Mouse (Mus musculus): ENCODE data around the gene Trim34b. TPM values are rescaled to one million over a fixed set of nuclear protein-coding genes. Genes with fewer than 3 reads are reported as not detected.
"Not testable (repeated sequence)": the region's sequence is repeated elsewhere in the genome, so short reads cannot be mapped to it uniquely, and the experiment has no call there.

Gene Trim34b
- polyA plus RNA-seq (2014; fragmentation: Nextera tagmentation; extraction: Ambion mirVana) = not detected in 2 replicates

DNA sequence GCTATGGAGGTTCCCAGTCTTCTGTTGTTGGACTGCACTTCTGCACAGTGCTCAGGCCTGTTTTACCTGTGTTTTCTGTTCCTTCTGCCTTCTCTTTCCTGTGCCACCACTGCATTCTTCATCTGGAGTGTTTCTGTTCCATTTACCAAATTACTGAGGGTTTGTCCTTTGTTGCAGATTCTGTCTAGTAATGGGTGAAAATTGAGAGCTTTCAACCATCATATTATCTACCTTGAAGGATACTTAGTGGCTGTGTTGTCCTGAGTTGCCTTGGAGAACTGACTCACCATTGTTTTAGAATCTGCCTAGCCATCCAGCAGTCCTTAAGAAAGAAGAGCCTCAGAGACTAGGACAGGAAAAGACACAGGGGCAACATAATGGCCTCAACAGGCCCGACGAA, at the start of gene Trim34b:
Trim34b (plus strand) TSS at position 301 of the 400 bp plus-strand sequence.
- DNase-seq (ENCODE audit: low spot score); ATAC-seq (ENCODE audit: insufficient number of reproducible peaks, low FRiP score, low TSS enrichment, low read depth); H3K4me1 ChIP-seq (ENCODE audit: control insufficient read depth, insufficient read depth, low read length); H3K27ac ChIP-seq (replicated peaks; ENCODE audit: low read depth, low read length); H3K4me3 ChIP-seq (ENCODE audit: low read depth, low read length); H3K9me3 ChIP-seq (ENCODE audit: control insufficient read depth, low read length); H3K36me3 ChIP-seq (ENCODE audit: control insufficient read depth, insufficient read depth, low read length); H3K9ac ChIP-seq (ENCODE audit: low read length); H3K4me2 ChIP-seq (ENCODE audit: low read depth, severe bottlenecking); H3K27me3 ChIP-seq (ENCODE audit: control insufficient read depth, insufficient read depth, low read length): not testable (repeated sequence)
- WGBS = 89% methylated on average over 2 of the region's 2 CpGs

DNA sequence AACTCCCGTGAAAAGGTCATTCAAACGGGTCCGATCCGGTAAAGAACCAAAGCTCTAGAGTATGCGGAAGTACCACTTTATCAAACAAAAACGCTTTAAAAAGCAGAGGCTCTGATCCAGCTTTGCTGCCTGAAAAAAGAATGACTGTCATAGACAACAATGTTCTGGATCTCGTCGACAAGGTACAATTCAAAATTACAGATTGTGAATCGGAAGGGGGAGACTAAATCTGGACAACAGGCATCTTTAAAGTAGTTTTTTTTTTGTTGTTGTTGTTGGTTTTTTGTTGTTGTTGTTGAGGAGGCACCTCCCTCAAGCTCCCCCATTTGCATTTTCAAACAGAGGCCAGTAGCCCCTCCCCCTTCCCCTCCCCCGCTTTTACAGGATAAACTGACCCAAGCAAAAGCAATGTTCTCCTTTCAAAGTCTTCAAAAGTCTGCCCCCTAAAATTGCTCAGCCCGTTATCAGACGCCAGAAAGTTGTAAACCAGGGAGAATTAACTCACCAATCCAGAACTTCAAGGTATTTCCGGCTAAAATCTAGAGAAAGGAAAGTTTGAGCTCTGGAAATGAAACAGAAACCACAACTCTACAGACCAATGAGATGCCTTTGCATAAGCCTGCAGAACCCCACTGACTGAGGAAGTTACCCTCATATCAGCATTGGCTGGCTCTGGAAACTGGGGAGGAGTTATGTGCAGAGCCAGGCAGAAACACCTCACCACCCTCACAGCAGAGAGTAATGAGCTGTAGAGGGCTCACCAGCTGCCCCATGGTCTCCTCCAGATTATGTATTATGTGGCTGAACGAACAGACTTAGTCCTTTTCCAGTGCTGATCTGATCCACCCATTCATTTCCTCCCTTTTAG, 41.5 kb upstream of the Trim34b start, which contains the start of gene Trim5:
Trim5 (minus strand) TSS at position 519 of the 868 bp plus-strand sequence.
- H3K4me3 ChIP-seq (ENCODE audit: low read depth, low read length); H3K9ac ChIP-seq (ENCODE audit: low read length); H3K27ac ChIP-seq (replicated peaks; ENCODE audit: low read depth, low read length); H3K4me2 ChIP-seq (ENCODE audit: low read depth, severe bottlenecking); DNase-seq (ENCODE audit: low spot score); H3K4me1 ChIP-seq (ENCODE audit: control insufficient read depth, insufficient read depth, low read length); H3K36me3 ChIP-seq (ENCODE audit: control insufficient read depth, insufficient read depth, low read length); H3K9me3 ChIP-seq (ENCODE audit: control insufficient read depth, low read length); H3K27me3 ChIP-seq (ENCODE audit: control insufficient read depth, insufficient read depth, low read length): not testable (repeated sequence)
- ATAC-seq (ENCODE audit: insufficient number of reproducible peaks, low FRiP score, low TSS enrichment, low read depth) = 0 out of 2 replicates have a peak, but pooled peaks have one; percentile 57
- 44% methylated on average over 14 of the region's 14 CpGs for WGBS

- Histone ChIP-seq H3K4me3 (ENCODE audit: low read depth, low read length) (no peak overlapping the region), H3K4me2 (ENCODE audit: low read depth, severe bottlenecking) (no peak overlapping the region), H3K27me3 (ENCODE audit: control insufficient read depth, insufficient read depth, low read length) (no peaks in the 10 kb centered on the region), H3K4me1 (ENCODE audit: control insufficient read depth, insufficient read depth, low read length) (no peaks in the 10 kb centered on the region), H3K36me3 (ENCODE audit: control insufficient read depth, insufficient read depth, low read length) (no peaks in the 10 kb centered on the region), H3K27ac (replicated peaks; ENCODE audit: low read depth, low read length) (no peak overlapping the region), H3K9me3 (ENCODE audit: control insufficient read depth, low read length) (no peaks in the 10 kb centered on the region), H3K9ac (ENCODE audit: low read length) (no peak overlapping the region)
- ATAC-seq (ENCODE audit: insufficient number of reproducible peaks, low FRiP score, low TSS enrichment, low read depth) = no peak
- 92% methylated on average over 1 of the region's 1 CpGs for WGBS
- no peak for DNase-seq (ENCODE audit: low spot score)
Measured at GRCm38 (mm10) chr7:104290641-104291040, 38.6 kb upstream of the Trim34b start.

- Histone ChIP-seq H3K36me3 (ENCODE audit: control insufficient read depth, insufficient read depth, low read length) (no peaks in the 10 kb centered on the region), H3K4me3 (ENCODE audit: low read depth, low read length) (no peak overlapping the region), H3K4me1 (ENCODE audit: control insufficient read depth, insufficient read depth, low read length) (no peaks in the 10 kb centered on the region), H3K9ac (ENCODE audit: low read length) (no peak overlapping the region), H3K4me2 (ENCODE audit: low read depth, severe bottlenecking) (no peak overlapping the region), H3K27me3 (ENCODE audit: control insufficient read depth, insufficient read depth, low read length) (no peaks in the 10 kb centered on the region), H3K9me3 (ENCODE audit: control insufficient read depth, low read length) (no peaks in the 10 kb centered on the region), H3K27ac (replicated peaks; ENCODE audit: low read depth, low read length) (no peak overlapping the region)
- DNase-seq (ENCODE audit: low spot score) (no peak), ATAC-seq (ENCODE audit: insufficient number of reproducible peaks, low FRiP score, low TSS enrichment, low read depth) (no peak)
- WGBS = 81% methylated on average over 5 of the region's 5 CpGs
Measured at GRCm38 (mm10) chr7:104291638-104292400, 37.5 kb upstream of the Trim34b start.

GRCm38 (mm10) chr7:104314796-104315353, 14.4 kb upstream of the Trim34b start:
- Histone ChIP-seq H3K4me1 (ENCODE audit: control insufficient read depth, insufficient read depth, low read length) (no peaks in the 10 kb centered on the region), H3K4me3 (ENCODE audit: low read depth, low read length) (peak overlapping the region; percentile 25), H3K4me2 (ENCODE audit: low read depth, severe bottlenecking) (peak overlapping the region; percentile 31), H3K36me3 (ENCODE audit: control insufficient read depth, insufficient read depth, low read length) (no peaks in the 10 kb centered on the region), H3K27ac (replicated peaks; ENCODE audit: low read depth, low read length) (no peak overlapping the region), H3K9me3 (ENCODE audit: control insufficient read depth, low read length) (no peaks in the 10 kb centered on the region), H3K9ac (ENCODE audit: low read length) (no peak overlapping the region), H3K27me3 (ENCODE audit: control insufficient read depth, insufficient read depth, low read length) (no peaks in the 10 kb centered on the region)
- ATAC-seq (ENCODE audit: insufficient number of reproducible peaks, low FRiP score, low TSS enrichment, low read depth) = no peak
- DNase-seq (ENCODE audit: low spot score) = peak; percentile 31
- 12% methylated on average over 15 of the region's 15 CpGs for WGBS

GRCm38 (mm10) chr7:104315369-104316080, 13.7 kb upstream of the Trim34b start, which contains the start of gene Trim12a:
TSS of gene Trim12a (minus strand) at chr7:104315466.
- H3K9me3 ChIP-seq (ENCODE audit: control insufficient read depth, low read length); H3K27ac ChIP-seq (replicated peaks; ENCODE audit: low read depth, low read length); H3K36me3 ChIP-seq (ENCODE audit: control insufficient read depth, insufficient read depth, low read length); H3K9ac ChIP-seq (ENCODE audit: low read length); H3K4me1 ChIP-seq (ENCODE audit: control insufficient read depth, insufficient read depth, low read length); DNase-seq (ENCODE audit: low spot score); H3K27me3 ChIP-seq (ENCODE audit: control insufficient read depth, insufficient read depth, low read length): not testable (repeated sequence)
- H3K4me3 ChIP-seq (ENCODE audit: low read depth, low read length) = peak within 1 kb of the TSS; percentile 25
- WGBS = 25% methylated on average over 4 of the region's 4 CpGs
- peak within 1 kb of the TSS; percentile 31 for H3K4me2 ChIP-seq (ENCODE audit: low read depth, severe bottlenecking)
- peak; percentile 84 for ATAC-seq (ENCODE audit: insufficient number of reproducible peaks, low FRiP score, low TSS enrichment, low read depth)

DNA sequence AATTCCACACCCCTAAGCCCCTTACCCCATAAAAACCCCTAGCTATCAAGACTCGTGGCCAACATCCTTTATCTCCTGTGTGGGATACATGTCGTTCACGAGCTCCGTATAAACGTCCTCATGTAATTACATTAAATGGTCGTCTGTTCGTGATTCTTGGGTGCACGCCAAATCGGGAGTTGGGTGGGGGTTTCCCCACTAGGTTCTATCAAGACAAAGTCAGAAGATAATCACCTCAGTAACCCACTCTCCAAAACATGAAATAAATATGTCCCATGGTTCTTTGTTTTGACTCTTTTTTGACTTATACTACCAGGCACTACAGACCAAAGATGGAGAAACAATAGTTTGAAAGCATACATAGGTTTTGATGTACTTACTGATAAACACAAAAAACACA, 7.2 kb upstream of the Trim34b start:
- ATAC-seq (ENCODE audit: insufficient number of reproducible peaks, low FRiP score, low TSS enrichment, low read depth) = no peak
- 82% methylated on average over 9 of the region's 9 CpGs for WGBS
- DNase-seq (ENCODE audit: low spot score) = no peak

GRCm38 (mm10) chr7:104335547-104335946, 6.3 kb downstream of the Trim34b start:
- not testable (repeated sequence) for H3K4me1 ChIP-seq (ENCODE audit: control insufficient read depth, insufficient read depth, low read length); H3K4me2 ChIP-seq (ENCODE audit: low read depth, severe bottlenecking); DNase-seq (ENCODE audit: low spot score); H3K36me3 ChIP-seq (ENCODE audit: control insufficient read depth, insufficient read depth, low read length); ATAC-seq (ENCODE audit: insufficient number of reproducible peaks, low FRiP score, low TSS enrichment, low read depth); H3K27ac ChIP-seq (replicated peaks; ENCODE audit: low read depth, low read length); H3K27me3 ChIP-seq (ENCODE audit: control insufficient read depth, insufficient read depth, low read length); H3K9me3 ChIP-seq (ENCODE audit: control insufficient read depth, low read length); H3K4me3 ChIP-seq (ENCODE audit: low read depth, low read length); H3K9ac ChIP-seq (ENCODE audit: low read length)
- 85% methylated on average over 3 of the region's 3 CpGs for WGBS

More for the DNA sequence above, 7.2 kb upstream of the Trim34b start:
- Histone ChIP-seq H3K9me3 (ENCODE audit: control insufficient read depth, low read length) (no peaks in the 10 kb centered on the region), H3K27me3 (ENCODE audit: control insufficient read depth, insufficient read depth, low read length) (no peaks in the 10 kb centered on the region), H3K4me2 (ENCODE audit: low read depth, severe bottlenecking) (no peak overlapping the region), H3K9ac (ENCODE audit: low read length) (no peak overlapping the region), H3K36me3 (ENCODE audit: control insufficient read depth, insufficient read depth, low read length) (no peaks in the 10 kb centered on the region), H3K27ac (replicated peaks; ENCODE audit: low read depth, low read length) (no peak overlapping the region), H3K4me1 (ENCODE audit: control insufficient read depth, insufficient read depth, low read length) (no peaks in the 10 kb centered on the region), H3K4me3 (ENCODE audit: low read depth, low read length) (no peak overlapping the region)

Measured in limb, embryonic 11.5 days (tissue).